Mouse (Mus musculus) C2C12 (cell line): ENCODE data around the gene Thoc5.

ENCODE experiments used
- CTCF ChIP-seq: IDR thresholded peaks from one replicate; pipeline ENCODE4 v1.5.1; 2011; ENCODE audit not compliant: control insufficient read depth, insufficient read depth, insufficient read length
- FOSL1 ChIP-seq: IDR thresholded peaks from one replicate; pipeline ENCODE4 v1.8.0; 2011; ENCODE audit warnings: mild to moderate bottlenecking, low read length; ENCODE audit not compliant: poor library complexity, insufficient read depth, severe bottlenecking

DNA sequence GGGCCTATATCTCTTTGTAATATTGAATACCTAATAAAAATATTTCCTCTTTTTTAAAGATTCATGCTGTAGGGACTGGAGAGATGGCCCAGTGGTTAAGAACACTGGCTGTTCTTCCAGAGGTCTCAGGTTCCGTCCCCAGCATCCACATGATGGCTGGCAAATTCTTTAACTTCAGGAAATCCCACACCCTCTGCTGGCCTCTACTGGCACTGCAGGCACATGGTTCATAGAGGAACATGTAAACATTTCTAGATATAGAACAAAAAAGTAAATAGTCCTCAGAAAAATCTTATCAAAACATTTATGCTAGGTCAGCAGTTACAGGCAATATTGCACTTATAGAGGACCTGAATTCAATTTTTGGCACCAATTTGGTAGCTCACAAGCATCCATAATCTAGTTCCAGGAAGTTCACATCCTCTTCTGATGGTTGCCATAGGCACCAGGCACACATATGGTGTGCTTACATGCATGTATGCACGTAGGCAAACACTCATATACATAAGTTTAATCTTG, 9.7 kb upstream of the Thoc5 start:
- TF ChIP-seq FOSL1: no peak
- no peak for TF ChIP-seq CTCF
